Mouse (Mus musculus) midbrain, embryonic 10.5 days (tissue): ENCODE measurements around the gene P2ry1. TPM values are rescaled to one million over a fixed set of nuclear protein-coding genes. Genes with fewer than 3 reads are reported as not detected.
A peak's percentile ranks its signal among the peaks of the same experiment; 100 is the strongest.

ENCODE experiments used
- DNase-seq: peaks from one replicate; pipeline ENCODE4 v3.0.0-alpha.2; 2017; ENCODE audit warnings: low spot score
- H3K27ac ChIP-seq: fragments of 300-500 bp; sonication (generic); replicated peaks from 2 replicates; pipeline ENCODE4 v1.5.1; 2016; ENCODE audit warnings: mild to moderate bottlenecking
- H3K27me3 ChIP-seq: fragments of 300-500 bp; sonication (generic); 2 replicates; pipeline ENCODE4 v1.6.1; 2016; ENCODE audit warnings: low read depth, mild to moderate bottlenecking; ENCODE audit not compliant: poor library complexity, severe bottlenecking
- H3K36me3 ChIP-seq: fragments of 300-500 bp; sonication (generic); 2 replicates; pipeline ENCODE4 v1.6.1; 2016; ENCODE audit warnings: mild to moderate bottlenecking, moderate library complexity
- H3K4me1 ChIP-seq: fragments of 300-500 bp; sonication (generic); 2 replicates; pipeline ENCODE4 v1.6.1; 2016
- H3K4me3 ChIP-seq: fragments of 300-500 bp; sonication (generic); 2 replicates; pipeline ENCODE4 v1.5.1; 2016; ENCODE audit warnings: mild to moderate bottlenecking, moderate library complexity
- H3K9me3 ChIP-seq: fragments of 300-500 bp; sonication (generic); replicated peaks from 2 replicates; pipeline ENCODE4 v1.6.1; 2016; ENCODE audit warnings: mild to moderate bottlenecking
- WGBS: fragments of 180-500 bp; shearing (Covaris S2); methylation state at CpG from one replicate; pipeline ENCODE4 v1.1.7; 2016; 5-methylcytosine and 5-hydroxymethylcytosine counted together
- polyA plus RNA-seq: library from polyadenylated mRNA; unstranded; fragments of >200 nt; fragmentation: Nextera tagmentation; extraction: Ambion mirVana; gene quantifications from 2 replicates; pipeline ENCODE4 v1.2.1, GENCODE M21; 2016

Gene P2ry1
- polyA plus RNA-seq = 3.9 and 5.1 TPM in 2 replicates

- H3K4me3 ChIP-seq = peak within 1 kb of the TSS; percentile 76
- WGBS = under 1% methylated on average over 90 of the region's 90 CpGs
- H3K9me3 ChIP-seq = no peaks in the 10 kb centered on the region
- H3K4me1 ChIP-seq = peaks cover 14% of the 10 kb centered on the region
- H3K27me3 ChIP-seq = peaks cover 46% of the 10 kb centered on the region
- H3K36me3 ChIP-seq = no peaks in the 10 kb centered on the region
- H3K27ac ChIP-seq = peak within 1 kb of the TSS; percentile 79
- peak; percentile 82 for DNase-seq
These were observed at the start of gene P2ry1 for GRCm38 (mm10) chr3:61002587-61003501. P2ry1 (plus strand) TSS chr3:61002795.

GRCm38 (mm10) chr3:60953199-60953736 lies 49.3 kb upstream of the P2ry1 start:
- WGBS = 85% methylated on average over 5 of the region's 5 CpGs
- no peak overlapping the region for H3K27ac ChIP-seq
- no peaks in the 10 kb centered on the region for H3K4me1 ChIP-seq
- H3K4me3 ChIP-seq = no peak overlapping the region
- no peaks in the 10 kb centered on the region for H3K36me3 ChIP-seq
- H3K27me3 ChIP-seq = no peaks in the 10 kb centered on the region
- H3K9me3 ChIP-seq = no peaks in the 10 kb centered on the region
- no peak for DNase-seq

GRCm38 (mm10) chr3:60954073-60954472 lies 48.5 kb upstream of the P2ry1 start:
- 80% methylated on average over 2 of the region's 2 CpGs for WGBS
- Histone ChIP-seq H3K36me3 (no peaks in the 10 kb centered on the region), H3K9me3 (no peaks in the 10 kb centered on the region), H3K27me3 (no peaks in the 10 kb centered on the region), H3K27ac (no peak overlapping the region), H3K4me1 (no peaks in the 10 kb centered on the region), H3K4me3 (no peak overlapping the region)
- DNase-seq = no peak

- no peak for DNase-seq
- Histone ChIP-seq H3K27me3 (no peaks in the 10 kb centered on the region), H3K36me3 (no peaks in the 10 kb centered on the region), H3K4me1 (no peaks in the 10 kb centered on the region), H3K9me3 (no peaks in the 10 kb centered on the region), H3K27ac (no peak overlapping the region), H3K4me3 (no peak overlapping the region)
- WGBS = 90% methylated on average over 2 of the region's 2 CpGs
These were observed 43.8 kb upstream of the P2ry1 start for GRCm38 (mm10) chr3:60958769-60959168.

- DNase-seq = no peak
- H3K9me3 ChIP-seq = no peaks in the 10 kb centered on the region
- no peaks in the 10 kb centered on the region for H3K27me3 ChIP-seq
- H3K4me3 ChIP-seq = no peak overlapping the region
- H3K4me1 ChIP-seq = no peaks in the 10 kb centered on the region
- no peak overlapping the region for H3K27ac ChIP-seq
- H3K36me3 ChIP-seq = no peaks in the 10 kb centered on the region
- WGBS = 84% methylated on average over 2 of the region's 2 CpGs
These were observed 37.5 kb upstream of the P2ry1 start for GRCm38 (mm10) chr3:60965137-60965536.

- H3K9me3 ChIP-seq = no peaks in the 10 kb centered on the region
- H3K27me3 ChIP-seq = no peaks in the 10 kb centered on the region
- no peak overlapping the region for H3K4me3 ChIP-seq
- DNase-seq = no peak
- no peaks in the 10 kb centered on the region for H3K36me3 ChIP-seq
- H3K4me1 ChIP-seq = no peaks in the 10 kb centered on the region
- 82% methylated on average over 1 of the region's 1 CpGs for WGBS
- no peak overlapping the region for H3K27ac ChIP-seq
These were observed 27.7 kb upstream of the P2ry1 start for GRCm38 (mm10) chr3:60974944-60975343.

- H3K4me1 ChIP-seq = no peaks in the 10 kb centered on the region
- no peaks in the 10 kb centered on the region for H3K36me3 ChIP-seq
- no peaks in the 10 kb centered on the region for H3K9me3 ChIP-seq
- 89% methylated on average over 3 of the region's 3 CpGs for WGBS
- DNase-seq = no peak
- no peak overlapping the region for H3K4me3 ChIP-seq
- no peaks in the 10 kb centered on the region for H3K27me3 ChIP-seq
- no peak overlapping the region for H3K27ac ChIP-seq
These were observed 20.5 kb upstream of the P2ry1 start for GRCm38 (mm10) chr3:60982109-60982508.

- Histone ChIP-seq H3K9me3 (no peaks in the 10 kb centered on the region), H3K4me3 (no peak overlapping the region), H3K36me3 (no peaks in the 10 kb centered on the region), H3K27ac (no peak overlapping the region), H3K27me3 (peaks cover 23% of the 10 kb centered on the region), H3K4me1 (peaks cover 7% of the 10 kb centered on the region)
- no peak for DNase-seq
- WGBS = 87% methylated on average over 3 of the region's 3 CpGs
These were observed 4.5 kb upstream of the P2ry1 start for GRCm38 (mm10) chr3:60998064-60998463.

GRCm38 (mm10) chr3:60999715-61000114 lies 2.9 kb upstream of the P2ry1 start:
- H3K27me3 ChIP-seq = peaks cover 39% of the 10 kb centered on the region
- no peaks in the 10 kb centered on the region for H3K36me3 ChIP-seq
- DNase-seq = no peak
- H3K27ac ChIP-seq = no peak overlapping the region
- H3K4me3 ChIP-seq = no peak overlapping the region
- H3K4me1 ChIP-seq = peaks cover 14% of the 10 kb centered on the region
- no peaks in the 10 kb centered on the region for H3K9me3 ChIP-seq

- H3K4me1 ChIP-seq = peaks cover 14% of the 10 kb centered on the region
- H3K27ac ChIP-seq = no peak overlapping the region
- WGBS = 76% methylated on average over 4 of the region's 4 CpGs
- H3K4me3 ChIP-seq = no peak overlapping the region
- peaks cover 46% of the 10 kb centered on the region for H3K27me3 ChIP-seq
- no peak for DNase-seq
- H3K36me3 ChIP-seq = no peaks in the 10 kb centered on the region
- no peaks in the 10 kb centered on the region for H3K9me3 ChIP-seq
These were observed 1.8 kb upstream of the P2ry1 start for GRCm38 (mm10) chr3:61000747-61001146.

- Histone ChIP-seq H3K27ac (peak overlapping the region; percentile 79), H3K36me3 (no peaks in the 10 kb centered on the region), H3K27me3 (peaks cover 46% of the 10 kb centered on the region), H3K4me3 (peak overlapping the region; percentile 76), H3K4me1 (peaks cover 14% of the 10 kb centered on the region), H3K9me3 (no peaks in the 10 kb centered on the region)
- no peak for DNase-seq
- 2% methylated on average over 20 of the region's 20 CpGs for WGBS
These were observed 576 bp upstream of the P2ry1 start for GRCm38 (mm10) chr3:61001852-61002586.

- 83% methylated on average over 1 of the region's 1 CpGs for WGBS
These were observed 2.0 kb downstream of the P2ry1 start for GRCm38 (mm10) chr3:61004611-61005010.

GRCm38 (mm10) chr3:61011660-61012059 lies 9.1 kb downstream of the P2ry1 start:
- Histone ChIP-seq H3K27ac (no peak overlapping the region), H3K4me3 (no peak overlapping the region), H3K27me3 (no peaks in the 10 kb centered on the region), H3K9me3 (no peaks in the 10 kb centered on the region), H3K36me3 (no peaks in the 10 kb centered on the region), H3K4me1 (no peaks in the 10 kb centered on the region)
- no peak for DNase-seq
- 76% methylated on average over 5 of the region's 5 CpGs for WGBS

More at GRCm38 (mm10) chr3:61004611-61005010, 2.0 kb downstream of the P2ry1 start:
- Histone ChIP-seq H3K4me3 (no peak overlapping the region), H3K36me3 (no peaks in the 10 kb centered on the region), H3K4me1 (peaks cover 14% of the 10 kb centered on the region), H3K9me3 (no peaks in the 10 kb centered on the region), H3K27me3 (peaks cover 46% of the 10 kb centered on the region), H3K27ac (no peak overlapping the region)
- no peak for DNase-seq
